In genomic region chr6:11926082-11926595, GRCm38 (mm10) we compare ENCODE assay signal across 8 mouse cellular contexts. TPM values are rescaled to one million over a fixed set of nuclear protein-coding genes. Genes with fewer than 3 reads are reported as not detected.
DNase-seq lines count a peak whose midpoint lies in the region; ATAC-seq and TF ChIP-seq lines count a peak whose summit lies in the region.

No protein-coding gene starts in this region.

- peak overlapping the region; percentile 99 for H3K27ac ChIP-seq in kidney, postnatal 0 days
- H3K27ac ChIP-seq in liver, embryonic 16.5 days (ENCODE audit: low read length), result peak overlapping the region; percentile 88
- peak overlapping the region; percentile 99 for H3K27ac ChIP-seq in neural tube, embryonic 13.5 days (replicated peaks)

- WGBS in kidney, postnatal 0 days, result under 1% methylated on average over 40 of the region's 40 CpGs
- WGBS in liver, embryonic 16.5 days (ENCODE audit: insufficient replicate concordance), result under 1% methylated on average over 39 of the region's 40 CpGs
- WGBS in neural tube, embryonic 13.5 days, result under 1% methylated on average over 36 of the region's 40 CpGs

- H3K9ac ChIP-seq in kidney, postnatal 0 days (ENCODE audit: low read depth, low read length), result peak overlapping the region; percentile 97
- H3K9ac ChIP-seq in liver, embryonic 16.5 days (ENCODE audit: low read depth, low read length), result peak overlapping the region; percentile 93
- peak overlapping the region; percentile 99 for H3K9ac ChIP-seq in neural tube, embryonic 13.5 days

- 0 out of 2 replicates have a peak, but pooled peaks cover 7% of the 10 kb centered on the region for H3K4me1 ChIP-seq in kidney, postnatal 0 days (replicated peaks; ENCODE audit: insufficient read depth, low read length)
- peaks cover 9% of the 10 kb centered on the region for H3K4me1 ChIP-seq in liver, embryonic 16.5 days (ENCODE audit: control insufficient read depth, low read depth, low read length)
- peaks cover 35% of the 10 kb centered on the region for H3K4me1 ChIP-seq in neural tube, embryonic 13.5 days (replicated peaks)

- no peak for TF ChIP-seq CTCF in kidney, postnatal 0 days (IDR thresholded peaks at IDR 0.05; ENCODE audit: low read depth)

- H3K36me3 ChIP-seq in kidney, postnatal 0 days (ENCODE audit: insufficient read depth, low read length), result no peaks in the 10 kb centered on the region
- no peaks in the 10 kb centered on the region; the same call in 1 of the 2 replicates for H3K36me3 ChIP-seq in liver, embryonic 16.5 days (ENCODE audit: control insufficient read depth, insufficient read depth)
- H3K36me3 ChIP-seq in neural tube, embryonic 13.5 days, result peaks cover 9% of the 10 kb centered on the region; the same call in 1 of the 2 replicates

- H3K27me3 ChIP-seq in kidney, postnatal 0 days (ENCODE audit: insufficient read depth, low read length), result no peaks in the 10 kb centered on the region
- H3K27me3 ChIP-seq in liver, embryonic 16.5 days (ENCODE audit: control insufficient read depth, insufficient read depth, low read depth, low read length), result no peaks in the 10 kb centered on the region
- no peaks in the 10 kb centered on the region for H3K27me3 ChIP-seq in neural tube, embryonic 13.5 days

- peak; percentile 38 for DNase-seq in ovary, postnatal 10 days (ENCODE audit: low spot score)
- DNase-seq in ovary, adult 18-20 months (ENCODE audit: low spot score), result no peak
- DNase-seq in gastrocnemius, postnatal 10 days, result peak; percentile 40
- DNase-seq in kidney, postnatal 0 days (ENCODE audit: low spot score), result peak; percentile 67
- DNase-seq in thymus, adult 18-20 months, result peak; percentile 19 to 31

- H3K4me2 ChIP-seq in kidney, postnatal 0 days (ENCODE audit: low read length), result peak overlapping the region; percentile 68
- peak overlapping the region; percentile 91 for H3K4me2 ChIP-seq in liver, embryonic 16.5 days (ENCODE audit: low read depth, low read length)
- H3K4me2 ChIP-seq in neural tube, embryonic 13.5 days, result peak overlapping the region; percentile 74

- H3K4me3 ChIP-seq in kidney, postnatal 0 days (replicated peaks; ENCODE audit: low read depth, low read length), result peak overlapping the region; percentile 81
- peak overlapping the region; percentile 92 for H3K4me3 ChIP-seq in liver, embryonic 16.5 days (ENCODE audit: low read depth, low read length)
- peak overlapping the region; percentile 80 for H3K4me3 ChIP-seq in neural tube, embryonic 13.5 days

- H3K9me3 ChIP-seq in kidney, postnatal 0 days (replicated peaks; ENCODE audit: low read length), result no peaks in the 10 kb centered on the region
- no peaks in the 10 kb centered on the region for H3K9me3 ChIP-seq in liver, embryonic 16.5 days (replicated peaks; ENCODE audit: control insufficient read depth, low read length)
- no peaks in the 10 kb centered on the region for H3K9me3 ChIP-seq in neural tube, embryonic 13.5 days

- peak; percentile 54 for ATAC-seq in common myeloid progenitor, adult 5-6 weeks (replicated peaks; ENCODE audit: low read depth, poor library complexity, severe bottlenecking)
- peak; percentile 80 for ATAC-seq in kidney, postnatal 0 days (replicated peaks; ENCODE audit: low FRiP score, low read depth)
- ATAC-seq in liver, embryonic 16.5 days (ENCODE audit: low read depth), result peak; percentile 58
- ATAC-seq in neural tube, embryonic 13.5 days (ENCODE audit: low read depth), result peak; percentile 91

RNA-seq across cellular contexts. Expression of gene Phf14, which starts 18.5 kb away (rescaled TPM):
- total RNA-seq in common myeloid progenitor, adult 5-6 weeks (2017), result 146 and 162 TPM in 2 replicates
- 10 to 100 TPM; 35.5 to 38.3 TPM for total RNA-seq in gastrocnemius, postnatal 10 days (2021)
- 79.4 and 87.7 TPM in 2 replicates for polyA plus RNA-seq in kidney, postnatal 0 days (2015; fragmentation: Nextera tagmentation; extraction: Ambion mirVana)
- 11.7 and 13.0 TPM in 2 replicates for polyA plus RNA-seq in liver, embryonic 16.5 days (2015; fragmentation: Nextera tagmentation; extraction: Ambion mirVana)
- polyA plus RNA-seq in neural tube, embryonic 13.5 days (2015; fragmentation: Nextera tagmentation; extraction: Ambion mirVana), result 90.6 and 99.3 TPM in 2 replicates

RNA-seq across cellular contexts. Expression of gene Ndufa4, which starts 18.8 kb away (rescaled TPM):
- 332 and 475 TPM in 2 replicates for total RNA-seq in common myeloid progenitor, adult 5-6 weeks (2017)
- total RNA-seq in gastrocnemius, postnatal 10 days (2021), result 1,000 to 10,000 TPM; 1,041 to 1,152 TPM
- 1,600 and 1,771 TPM in 2 replicates for polyA plus RNA-seq in kidney, postnatal 0 days (2015; fragmentation: Nextera tagmentation; extraction: Ambion mirVana)
- polyA plus RNA-seq in liver, embryonic 16.5 days (2015; fragmentation: Nextera tagmentation; extraction: Ambion mirVana), result 494 and 536 TPM in 2 replicates
- 1,026 and 1,207 TPM in 2 replicates for polyA plus RNA-seq in neural tube, embryonic 13.5 days (2015; fragmentation: Nextera tagmentation; extraction: Ambion mirVana)
